In the genomic region with DNA sequence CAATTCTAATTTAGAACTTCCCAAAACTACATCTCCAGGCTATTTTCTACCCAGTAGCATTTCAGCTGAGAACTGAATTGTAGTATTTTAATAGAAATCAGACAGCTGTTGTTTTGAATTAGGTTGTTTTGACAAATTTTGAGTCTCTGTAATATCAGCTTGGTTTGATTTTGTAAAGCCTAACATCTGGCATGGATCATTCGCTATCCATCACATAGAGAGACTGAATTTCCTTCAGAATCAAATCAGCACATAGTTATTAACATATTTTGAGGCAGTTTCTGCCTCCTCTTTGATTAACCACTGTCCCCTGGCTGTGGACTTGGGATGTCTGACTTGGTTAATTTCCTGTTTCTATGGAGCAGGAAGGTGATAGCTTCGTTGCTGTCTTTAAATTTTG, we compare ENCODE assay signal across 24 mouse cellular contexts. TPM values are rescaled to one million over a fixed set of nuclear protein-coding genes. Genes with fewer than 3 reads are reported as not detected.
DNase-seq lines count a peak whose midpoint lies in the region; ATAC-seq and TF ChIP-seq lines count a peak whose summit lies in the region.
"Had no signal": no experiment of that assay in that cellular context is flagged by ENCODE, and none has a peak within 500 bp of the region (broad histone marks: within the 10 kb centered on the region; RNA-seq: fewer than 3 reads in every experiment).

No protein-coding gene starts in this region.

- WGBS in embryonic facial prominence, embryonic 11.5 days: 41% methylated on average over 2 of the region's 2 CpGs
- 58% methylated on average over 2 of the region's 2 CpGs for WGBS in embryonic facial prominence, embryonic 10.5 days
- WGBS in forebrain, postnatal 0 days: 77% methylated on average over 2 of the region's 2 CpGs
- 86% methylated on average over 2 of the region's 2 CpGs for WGBS in forebrain, embryonic 12.5 days
- 31% methylated on average over 2 of the region's 2 CpGs for WGBS in embryonic facial prominence, embryonic 14.5 days

- no peak overlapping the region for H3K4me2 ChIP-seq in embryonic facial prominence, embryonic 11.5 days (ENCODE audit: low read depth, low read length)
- no peak overlapping the region for H3K4me2 ChIP-seq in forebrain, postnatal 0 days (ENCODE audit: low read depth)
- no peak overlapping the region for H3K4me2 ChIP-seq in forebrain, embryonic 12.5 days
- no peak overlapping the region for H3K4me2 ChIP-seq in embryonic facial prominence, embryonic 14.5 days (ENCODE audit: low read depth, low read length)
- H3K4me2 ChIP-seq: hindbrain, embryonic 13.5 days had no signal

- DNase-seq in embryonic facial prominence, embryonic 11.5 days (ENCODE audit: low spot score): peak; percentile 58
- no peak for DNase-seq in embryonic facial prominence, embryonic 10.5 days (ENCODE audit: low spot score)
- DNase-seq in forebrain, postnatal 0 days: no peak
- DNase-seq in brain, adult 2 months (ENCODE audit: low read depth, low spot score): peak; percentile 25
- DNase-seq in embryonic facial prominence, embryonic 14.5 days (ENCODE audit: low spot score): peak; percentile 41
- DNase-seq in kidney, postnatal 4 days: no peak
- DNase-seq: adrenal gland, adult 8-10 months; adrenal gland, postnatal 36 days; B cell, adult 2 months; cerebellum, adult 18-20 months; cerebellum, adult 9-11 months; cerebellum, postnatal 36 days; gastrocnemius, postnatal 36 days; heart, adult 18-20 months; heart, postnatal 10 days; kidney, adult 11 months had no signal

- no peaks in the 10 kb centered on the region for H3K36me3 ChIP-seq in embryonic facial prominence, embryonic 11.5 days (replicated peaks; ENCODE audit: control insufficient read depth, insufficient read depth, low read depth, low read length)
- no peaks in the 10 kb centered on the region for H3K36me3 ChIP-seq in embryonic facial prominence, embryonic 10.5 days (replicated peaks)
- H3K36me3 ChIP-seq in forebrain, postnatal 0 days (ENCODE audit: insufficient read depth): no peaks in the 10 kb centered on the region
- no peaks in the 10 kb centered on the region for H3K36me3 ChIP-seq in forebrain, embryonic 12.5 days (replicated peaks)
- H3K36me3 ChIP-seq in embryonic facial prominence, embryonic 14.5 days (ENCODE audit: control insufficient read depth, insufficient read depth, low read length): no peaks in the 10 kb centered on the region
- H3K36me3 ChIP-seq: G1E; heart, embryonic 10.5 days; hindbrain, embryonic 13.5 days had no signal

- no peak for TF ChIP-seq CTCF in forebrain, postnatal 0 days (IDR thresholded peaks at IDR 0.05; ENCODE audit: low read depth)

- no peaks in the 10 kb centered on the region for H3K4me1 ChIP-seq in embryonic facial prominence, embryonic 11.5 days (ENCODE audit: control insufficient read depth, insufficient read depth, low read length)
- peaks cover 7% of the 10 kb centered on the region; the same call in 1 of the 2 replicates for H3K4me1 ChIP-seq in embryonic facial prominence, embryonic 10.5 days
- no peaks in the 10 kb centered on the region for H3K4me1 ChIP-seq in forebrain, postnatal 0 days (ENCODE audit: insufficient read depth)
- H3K4me1 ChIP-seq in forebrain, embryonic 12.5 days: no peaks in the 10 kb centered on the region
- no peaks in the 10 kb centered on the region for H3K4me1 ChIP-seq in embryonic facial prominence, embryonic 14.5 days (ENCODE audit: control insufficient read depth, insufficient read depth, low read length)
- H3K4me1 ChIP-seq: heart, embryonic 10.5 days; hindbrain, embryonic 13.5 days had no signal

- no peak overlapping the region for H3K4me3 ChIP-seq in embryonic facial prominence, embryonic 11.5 days (ENCODE audit: low read depth, low read length)
- no peak overlapping the region for H3K4me3 ChIP-seq in embryonic facial prominence, embryonic 10.5 days
- H3K4me3 ChIP-seq in forebrain, postnatal 0 days (ENCODE audit: low read depth, low read length): no peak overlapping the region
- no peak overlapping the region for H3K4me3 ChIP-seq in forebrain, embryonic 12.5 days (replicated peaks)
- no peak overlapping the region for H3K4me3 ChIP-seq in embryonic facial prominence, embryonic 14.5 days (ENCODE audit: low read depth, low read length)
- H3K4me3 ChIP-seq: heart, embryonic 10.5 days; hindbrain, embryonic 13.5 days had no signal

- no peaks in the 10 kb centered on the region for H3K27me3 ChIP-seq in embryonic facial prominence, embryonic 11.5 days (ENCODE audit: control insufficient read depth, insufficient read depth, low read length)
- no peaks in the 10 kb centered on the region for H3K27me3 ChIP-seq in embryonic facial prominence, embryonic 10.5 days (replicated peaks; ENCODE audit: low read depth, poor library complexity, severe bottlenecking)
- no peaks in the 10 kb centered on the region for H3K27me3 ChIP-seq in forebrain, postnatal 0 days (ENCODE audit: insufficient read depth, low read length)
- no peaks in the 10 kb centered on the region for H3K27me3 ChIP-seq in forebrain, embryonic 12.5 days
- no peaks in the 10 kb centered on the region for H3K27me3 ChIP-seq in embryonic facial prominence, embryonic 14.5 days (replicated peaks; ENCODE audit: control insufficient read depth, insufficient read depth, low read length)
- H3K27me3 ChIP-seq: hindbrain, embryonic 13.5 days had no signal

- H3K9me3 ChIP-seq in embryonic facial prominence, embryonic 11.5 days (replicated peaks; ENCODE audit: control insufficient read depth, low read length): no peaks in the 10 kb centered on the region
- H3K9me3 ChIP-seq in embryonic facial prominence, embryonic 10.5 days: no peaks in the 10 kb centered on the region
- no peaks in the 10 kb centered on the region for H3K9me3 ChIP-seq in forebrain, postnatal 0 days (ENCODE audit: low read length)
- no peaks in the 10 kb centered on the region for H3K9me3 ChIP-seq in forebrain, embryonic 12.5 days
- no peaks in the 10 kb centered on the region for H3K9me3 ChIP-seq in embryonic facial prominence, embryonic 14.5 days (ENCODE audit: control insufficient read depth, low read length)
- H3K9me3 ChIP-seq: G1E; heart, embryonic 10.5 days; hindbrain, embryonic 13.5 days had no signal

- ATAC-seq in embryonic facial prominence, embryonic 11.5 days (replicated peaks; ENCODE audit: insufficient number of reproducible peaks, low FRiP score, low TSS enrichment, low read depth): no peak
- ATAC-seq in forebrain, postnatal 0 days: peak; percentile 65
- no peak for ATAC-seq in forebrain, embryonic 12.5 days (ENCODE audit: low FRiP score)
- ATAC-seq in embryonic facial prominence, embryonic 14.5 days (ENCODE audit: low read depth): no peak
- ATAC-seq: CD4-positive, CD25-positive, alpha-beta regulatory T cell, adult 4 months; hindbrain, postnatal 0 days had no signal

- H3K9ac ChIP-seq in embryonic facial prominence, embryonic 11.5 days (replicated peaks; ENCODE audit: low read length): no peak overlapping the region
- H3K9ac ChIP-seq in forebrain, postnatal 0 days: no peak overlapping the region
- H3K9ac ChIP-seq in forebrain, embryonic 12.5 days: no peak overlapping the region
- H3K9ac ChIP-seq in embryonic facial prominence, embryonic 14.5 days (ENCODE audit: low read depth, low read length): no peak overlapping the region
- H3K9ac ChIP-seq: hindbrain, embryonic 13.5 days had no signal

- H3K27ac ChIP-seq in embryonic facial prominence, embryonic 11.5 days (replicated peaks; ENCODE audit: low read depth, low read length): no peak overlapping the region
- H3K27ac ChIP-seq in embryonic facial prominence, embryonic 10.5 days (replicated peaks): no peak overlapping the region
- H3K27ac ChIP-seq in forebrain, postnatal 0 days (ENCODE audit: low read depth, low read length): no peak overlapping the region
- no peak overlapping the region for H3K27ac ChIP-seq in forebrain, embryonic 12.5 days
- no peak overlapping the region for H3K27ac ChIP-seq in embryonic facial prominence, embryonic 14.5 days (replicated peaks; ENCODE audit: low read depth, low read length)
- H3K27ac ChIP-seq: heart, embryonic 10.5 days; hindbrain, embryonic 13.5 days; hindbrain, postnatal 0 days had no signal

RNA-seq across cellular contexts. Expression of a gene that starts 44.8 kb away (rescaled TPM):
- polyA plus RNA-seq in embryonic facial prominence, embryonic 11.5 days (2014; fragmentation: Nextera tagmentation; extraction: Ambion mirVana): 1.4 and 1.6 TPM in 2 replicates
- 0.05 and 0.50 TPM in 2 replicates for polyA plus RNA-seq in embryonic facial prominence, embryonic 10.5 days (2016; fragmentation: Nextera tagmentation; extraction: Ambion mirVana)
- 0.23 and 2.8 TPM in 2 replicates for total RNA-seq in forebrain, postnatal 0 days (2014; rRNA removed)
- polyA plus RNA-seq in forebrain, postnatal 0 days (2015; fragmentation: Nextera tagmentation; extraction: Ambion mirVana): 0.06 and 0.13 TPM in 2 replicates
- 0.03 and 0.11 TPM in 2 replicates for polyA plus RNA-seq in forebrain, embryonic 12.5 days (2016; fragmentation: Nextera tagmentation; extraction: Ambion mirVana)
- 10.9 and 17.2 TPM in 2 replicates for polyA plus RNA-seq in embryonic facial prominence, embryonic 14.5 days (2014; fragmentation: Nextera tagmentation; extraction: Ambion mirVana)
- total RNA-seq: gastrocnemius, adult 8-10 months; gastrocnemius, postnatal 36 days; hematopoietic stem cell, adult 5-6 weeks had no signal
- polyA plus RNA-seq: G1E; heart, embryonic 10.5 days had no signal

Comparison
In these comparisons a context has a peak if more than half of its experiments do, and no peak if none do; other contexts are left out.
1. DNase-seq: peak in embryonic facial prominence, embryonic 11.5 days (single experiment), brain, adult 2 months (single experiment) and embryonic facial prominence, embryonic 14.5 days (single experiment); none in embryonic facial prominence, embryonic 10.5 days (single experiment), forebrain, postnatal 0 days (single experiment) and kidney, postnatal 4 days (0 of 2).